Mouse (Mus musculus) layer of hippocampus, adult 9-11 months (tissue): ENCODE results near the gene 1700011L22Rik.
A peak's percentile ranks its signal among the peaks of the same experiment; 100 is the strongest.

ENCODE experiments used
- DNase-seq: peaks from one replicate; pipeline ENCODE4 v3.0.0; 2022

Gene 1700011L22Rik

DNA sequence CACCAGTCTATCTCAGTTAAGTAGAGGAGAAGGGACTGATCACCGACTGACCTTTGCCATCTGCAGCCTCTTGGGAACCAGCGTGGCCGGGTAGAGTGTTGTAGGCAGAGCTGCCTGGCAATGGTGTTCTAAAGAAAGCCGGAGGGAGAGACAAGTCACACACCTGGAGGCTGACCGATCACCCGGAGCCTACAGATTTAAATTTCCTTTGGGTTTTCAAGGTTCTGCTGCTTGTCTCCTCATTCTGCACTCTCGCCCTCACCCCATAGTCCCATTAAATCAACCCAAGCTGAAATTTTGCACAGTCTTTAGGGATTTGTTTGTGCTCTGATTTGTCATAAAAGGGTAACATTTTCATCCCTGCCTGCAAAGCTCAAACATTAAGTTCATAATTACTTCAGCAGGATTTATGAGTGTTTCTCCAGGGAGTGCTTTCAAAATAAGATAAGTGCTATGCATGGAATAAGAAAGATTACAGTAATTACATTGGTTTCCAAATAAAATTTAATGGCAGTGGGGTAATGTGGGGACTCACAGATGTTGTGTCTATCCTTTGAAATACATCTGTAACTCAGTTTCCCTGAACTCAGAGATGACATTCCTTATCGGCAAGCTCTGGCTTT lies 19.0 kb downstream of the 1700011L22Rik start:
- DNase-seq, result no peak

DNA sequence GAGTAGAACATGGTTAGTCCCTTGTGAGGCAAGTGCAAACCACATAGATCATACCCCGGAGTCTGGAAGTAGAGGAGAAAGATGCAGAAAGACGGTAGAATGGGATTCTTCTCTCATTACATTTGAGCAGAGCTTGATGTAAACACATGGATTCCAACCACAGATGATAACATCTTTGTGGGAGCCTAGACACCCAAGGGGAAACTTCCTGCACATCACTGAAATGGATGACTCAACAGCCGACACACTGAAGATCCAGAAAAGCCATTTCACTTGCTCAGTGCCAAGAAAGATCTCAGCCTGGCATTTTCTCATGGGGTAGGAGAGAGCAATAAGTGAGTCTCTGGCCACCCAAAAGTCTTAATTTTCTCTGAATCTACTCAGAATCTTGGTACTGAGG lies 20.5 kb downstream of the 1700011L22Rik start:
- no peak for DNase-seq

DNA sequence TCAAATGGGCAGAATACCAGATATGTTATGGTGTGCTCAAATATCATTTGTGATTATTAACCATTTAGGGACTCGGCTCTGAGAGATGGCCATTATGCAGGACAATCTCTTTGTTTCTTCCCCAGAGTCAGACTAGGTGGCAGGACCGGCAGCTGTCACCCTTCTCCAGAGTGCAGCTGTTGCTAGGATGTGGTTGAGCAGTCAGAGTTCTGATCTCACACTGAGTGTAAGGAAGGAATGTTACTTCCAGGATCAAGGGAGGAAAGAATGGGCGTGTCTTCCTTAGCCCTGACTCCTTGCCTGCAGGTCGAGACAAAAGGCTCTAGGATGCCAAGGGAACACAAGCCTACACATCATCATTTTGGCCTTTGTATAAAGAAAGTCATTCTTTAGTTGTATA lies 21.2 kb downstream of the 1700011L22Rik start:
- no peak for DNase-seq

DNA sequence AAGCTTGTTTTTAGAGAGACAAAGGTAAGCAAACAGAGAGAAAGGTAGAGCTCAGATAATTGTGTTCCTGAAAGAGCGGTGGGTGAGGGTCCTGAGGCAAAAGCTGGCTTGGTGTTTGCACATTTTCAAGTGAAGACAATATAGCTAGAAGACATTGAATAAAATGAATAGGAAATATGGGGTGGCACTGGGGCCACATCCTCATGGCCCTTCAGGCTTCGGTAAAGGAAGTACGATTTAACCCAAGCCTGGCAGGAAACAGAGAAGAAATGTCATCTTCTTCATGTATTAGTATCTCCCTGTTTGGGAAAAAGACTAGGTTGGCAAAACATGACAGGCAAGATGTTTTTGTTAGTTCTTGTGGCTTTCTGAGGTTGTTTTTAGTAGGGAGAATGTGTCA lies 22.3 kb downstream of the 1700011L22Rik start:
- DNase-seq, result no peak

DNA sequence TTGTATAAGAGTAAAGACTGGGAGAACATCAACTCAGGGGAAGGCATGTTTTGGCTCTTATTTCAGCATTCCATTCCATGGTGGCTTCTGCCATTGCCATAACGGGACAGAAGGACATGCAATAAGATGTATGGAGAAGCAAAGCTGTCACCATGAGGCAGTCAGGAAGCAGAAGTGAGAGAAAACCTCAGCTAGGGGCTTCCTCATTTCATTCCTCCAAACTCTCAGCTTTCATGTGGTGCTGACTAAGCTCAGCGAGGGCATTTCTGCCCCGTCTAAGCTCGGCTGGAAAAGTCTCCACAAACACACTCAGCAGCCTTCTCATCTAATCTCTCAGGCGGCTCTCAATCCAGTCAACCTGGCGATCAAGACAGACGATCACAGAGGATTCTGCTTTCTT lies 22.8 kb downstream of the 1700011L22Rik start:
- peak; percentile 33 for DNase-seq

DNA sequence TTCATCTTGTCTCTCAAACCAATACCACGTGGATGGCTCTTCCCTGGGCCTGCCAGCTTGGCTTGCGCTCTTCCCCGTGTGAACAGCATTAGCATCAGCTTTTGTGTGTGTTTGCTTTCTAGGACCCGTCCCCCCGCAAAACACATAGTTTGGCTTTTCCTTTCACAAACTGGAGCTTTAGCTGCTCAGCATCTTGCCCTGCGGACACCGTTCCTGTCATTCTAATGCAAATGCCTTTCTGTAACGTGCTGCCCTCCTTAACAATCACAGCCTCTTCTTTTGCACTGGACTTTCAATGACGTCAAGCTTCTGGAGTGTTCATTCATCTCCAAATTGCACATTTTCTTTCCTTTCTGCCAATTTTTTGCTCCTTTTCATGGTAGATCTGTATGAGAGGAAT lies 24.0 kb downstream of the 1700011L22Rik start:
- DNase-seq, result no peak

DNA sequence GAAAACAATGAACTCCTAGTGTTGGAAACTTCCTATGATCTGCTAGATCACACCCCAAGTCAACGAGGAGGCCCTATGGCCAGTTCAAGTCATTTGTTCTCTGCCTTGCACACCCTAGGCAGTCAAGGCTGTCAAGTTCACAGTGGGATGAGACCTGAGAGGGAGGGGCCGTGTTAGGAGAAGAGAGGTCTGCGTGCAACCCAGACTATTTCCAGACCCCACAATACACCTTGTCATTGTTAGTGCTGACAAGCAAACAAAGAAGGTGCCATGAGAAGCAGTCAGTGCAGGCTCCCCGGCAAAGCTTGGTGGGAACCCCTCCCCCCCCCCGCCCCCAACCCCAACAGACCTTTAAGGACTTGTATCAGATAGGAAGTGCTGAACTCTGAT lies 25.6 kb downstream of the 1700011L22Rik start:
- no peak for DNase-seq

DNA sequence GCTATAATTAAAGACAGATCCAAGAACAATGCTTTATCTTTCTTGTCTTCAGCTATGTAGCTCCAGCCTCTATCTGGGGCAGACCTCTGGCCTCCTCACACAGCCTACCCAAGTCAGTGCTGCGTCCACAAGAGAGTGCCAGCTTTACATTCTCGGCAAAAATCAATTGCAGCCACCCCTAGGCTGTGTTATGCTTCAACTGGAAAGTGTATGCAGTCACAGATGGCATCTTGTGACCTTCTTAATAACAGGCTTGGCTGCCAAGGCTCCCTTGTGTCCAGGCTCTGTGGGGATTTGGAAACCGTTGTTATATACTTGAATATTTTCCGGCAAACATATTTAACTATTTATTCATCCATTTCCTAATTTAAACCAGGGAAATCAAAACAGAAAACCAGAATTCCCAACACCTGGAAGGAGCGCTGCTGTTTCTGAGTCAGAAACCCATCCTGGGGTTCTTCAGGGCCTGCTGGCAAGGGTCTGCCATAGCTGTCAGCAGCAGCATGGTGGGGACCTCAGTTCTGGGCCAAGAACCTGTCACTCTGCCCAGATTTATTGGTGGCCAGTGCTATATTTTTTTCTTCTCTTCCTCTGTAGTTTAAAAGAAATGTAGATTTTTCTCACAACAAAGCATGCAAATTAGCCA lies 26.1 kb downstream of the 1700011L22Rik start:
- no peak for DNase-seq

DNA sequence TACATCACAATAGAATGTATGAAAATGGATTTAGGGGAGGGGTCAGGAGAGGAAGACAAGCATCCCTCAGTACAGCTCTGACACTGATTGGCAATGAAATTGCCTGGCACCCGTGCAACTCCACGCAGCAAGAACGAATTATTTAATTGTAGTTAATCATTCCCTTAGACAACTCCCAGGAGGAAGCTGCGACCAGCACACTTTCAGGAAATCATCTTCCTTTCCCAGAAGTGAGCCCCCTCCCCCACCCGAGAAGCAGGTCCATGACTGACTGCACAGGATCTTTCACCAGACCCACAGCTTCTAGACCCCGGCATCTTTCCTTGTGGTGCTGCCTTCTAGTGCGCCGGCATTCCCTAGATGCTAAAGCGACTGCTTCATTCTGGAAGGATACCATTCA lies 36.7 kb downstream of the 1700011L22Rik start:
- no peak for DNase-seq

DNA sequence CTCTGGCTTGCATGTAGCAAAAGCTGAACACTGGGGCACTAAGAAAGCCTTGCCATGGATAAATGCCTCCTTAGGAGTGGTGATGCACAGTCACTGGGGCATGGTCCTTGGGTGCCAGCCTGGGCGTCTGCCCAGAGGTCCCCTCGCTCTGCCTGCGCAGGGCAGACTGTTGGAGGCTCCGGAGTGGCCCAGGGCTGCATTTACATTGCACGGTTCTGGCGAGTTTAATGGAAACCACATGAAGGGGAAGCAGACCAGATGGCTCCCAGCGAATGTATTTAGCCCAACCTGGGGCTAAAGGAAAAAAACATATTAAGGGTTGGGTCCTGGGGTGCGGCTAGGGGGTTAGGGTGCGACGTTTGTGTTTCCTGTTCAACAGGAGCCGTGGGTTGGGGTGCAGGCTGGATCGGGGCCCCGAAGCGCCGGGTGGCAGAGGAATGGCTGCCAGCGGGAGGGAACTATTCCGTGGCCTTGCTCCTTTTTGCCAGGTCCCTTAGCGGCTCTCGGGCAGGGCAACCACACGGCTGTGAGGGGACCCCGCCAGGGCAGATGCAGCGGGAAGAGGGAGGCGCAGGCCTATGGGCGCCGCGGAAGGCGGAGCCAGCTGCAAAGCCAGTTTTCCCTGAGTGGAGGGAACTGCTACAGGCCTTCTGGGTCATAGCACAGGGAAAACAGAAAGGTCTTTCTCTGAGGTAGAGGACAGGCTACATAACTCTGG lies 38.6 kb downstream of the 1700011L22Rik start:
- no peak for DNase-seq

DNA sequence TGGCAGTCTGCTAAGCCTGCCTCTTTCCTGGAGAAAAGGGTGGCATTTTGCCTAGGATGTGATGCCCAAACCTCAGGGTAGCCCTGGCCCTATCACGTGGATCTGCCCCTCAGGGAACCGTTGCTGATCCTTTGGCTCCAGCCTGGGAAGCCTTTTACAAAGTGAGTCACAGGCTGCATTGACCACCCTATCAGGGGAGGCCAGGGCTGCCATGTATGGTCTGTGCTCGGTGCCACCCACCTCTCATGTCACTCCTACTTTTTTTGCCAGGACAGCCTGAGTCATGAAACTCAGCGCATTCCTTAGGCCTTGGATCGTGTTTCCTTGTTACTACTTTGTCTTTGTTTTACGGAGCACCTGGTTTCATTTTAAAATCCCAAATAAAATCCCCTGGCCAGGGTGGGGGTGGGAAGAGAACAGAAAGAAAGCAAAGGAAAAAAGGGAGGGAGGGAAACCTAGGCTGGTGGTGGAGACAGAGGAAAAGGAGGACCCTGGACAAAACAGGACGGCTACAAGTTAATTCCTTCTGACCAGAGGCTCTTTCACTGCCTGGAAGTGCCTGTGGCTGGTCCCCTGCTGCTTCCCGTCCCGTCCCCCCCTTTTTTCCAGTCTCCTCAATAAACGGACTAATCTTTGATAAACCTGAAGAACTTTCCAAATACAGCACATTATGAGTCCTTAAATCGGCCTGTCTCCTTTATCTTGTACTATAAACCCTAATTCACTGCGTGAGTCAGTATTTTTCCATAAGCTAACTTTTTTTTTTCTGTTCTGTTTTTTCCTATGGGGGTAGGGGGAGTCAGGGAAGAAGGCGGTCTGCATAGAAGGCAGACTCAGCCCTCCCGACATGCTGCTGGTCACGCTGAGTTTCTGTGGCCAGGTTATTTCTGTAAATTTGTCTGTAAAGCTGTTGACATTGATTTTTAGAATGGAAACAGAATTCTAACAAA lies 39.4 kb downstream of the 1700011L22Rik start:
- DNase-seq, result no peak

DNA sequence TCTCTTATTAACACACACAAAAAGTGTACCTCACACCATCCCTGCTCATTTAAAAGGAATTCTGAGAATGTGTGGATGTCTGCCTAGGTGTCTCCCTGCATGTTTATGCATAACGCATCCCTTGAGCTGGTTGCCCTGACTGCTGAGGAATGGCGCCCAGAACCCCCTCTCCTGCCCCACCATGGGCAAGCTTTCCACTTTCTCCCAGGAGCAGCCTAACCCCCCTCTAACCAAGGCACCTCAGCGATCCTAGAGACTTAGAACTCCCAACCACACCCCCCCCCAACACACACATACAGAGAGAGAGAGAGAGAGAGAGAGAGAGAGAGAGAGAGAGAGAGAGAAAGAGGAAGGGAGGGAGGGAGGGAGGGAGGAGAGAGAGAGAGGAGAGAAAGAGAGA lies 40.2 kb downstream of the 1700011L22Rik start:
- no peak for DNase-seq

DNA sequence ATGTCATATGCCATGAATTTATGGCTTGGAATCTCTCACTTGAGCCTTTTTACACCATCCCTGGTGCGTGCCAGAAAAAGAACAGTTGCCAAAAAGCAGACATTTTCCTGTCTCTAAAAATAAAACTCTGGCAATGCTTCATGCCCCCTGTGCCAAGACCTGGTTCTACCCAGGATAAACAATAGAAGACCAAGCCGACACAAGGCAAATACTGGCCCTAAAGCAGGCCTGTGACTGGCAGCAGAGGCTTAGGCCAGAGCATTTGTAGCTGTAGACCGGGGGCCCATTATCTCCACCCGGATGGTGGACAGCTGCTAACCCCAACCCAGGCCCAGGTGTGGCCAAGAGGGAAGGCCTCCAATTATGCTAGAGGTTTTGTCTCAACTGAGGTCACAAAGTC lies 41.5 kb downstream of the 1700011L22Rik start:
- no peak for DNase-seq

DNA sequence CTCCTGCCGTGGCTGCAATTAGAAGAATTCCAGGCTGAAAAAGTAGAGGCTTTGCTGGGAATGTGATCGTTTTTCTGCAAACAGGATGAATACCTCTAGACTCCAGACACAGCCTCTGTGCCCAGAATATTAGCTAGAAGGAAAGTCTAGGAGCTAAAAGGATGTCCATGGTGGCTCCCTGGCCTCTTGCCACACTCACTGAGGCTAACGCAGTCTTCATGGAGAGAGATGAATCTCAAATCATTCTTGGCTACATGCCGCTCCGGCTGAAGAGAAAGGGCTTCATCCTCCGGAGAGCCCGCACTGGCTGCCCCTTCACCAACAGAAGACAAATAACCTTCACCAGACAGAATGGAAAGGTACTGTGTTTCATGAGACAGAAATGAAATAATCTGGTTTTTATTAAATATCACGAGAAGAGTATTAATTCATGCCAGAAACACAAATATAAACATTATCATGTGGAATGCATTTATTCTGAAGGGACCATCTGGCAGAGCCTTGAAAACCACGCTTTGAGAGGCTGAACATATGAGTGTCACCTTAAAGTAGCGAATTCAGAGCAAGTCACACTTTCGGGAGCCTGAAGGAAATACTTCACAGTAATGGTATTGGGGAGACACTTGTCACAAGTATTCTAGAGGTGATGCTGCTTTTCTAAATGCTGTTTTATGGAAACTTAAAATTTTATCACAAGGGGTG lies 46.8 kb downstream of the 1700011L22Rik start:
- no peak for DNase-seq

DNA sequence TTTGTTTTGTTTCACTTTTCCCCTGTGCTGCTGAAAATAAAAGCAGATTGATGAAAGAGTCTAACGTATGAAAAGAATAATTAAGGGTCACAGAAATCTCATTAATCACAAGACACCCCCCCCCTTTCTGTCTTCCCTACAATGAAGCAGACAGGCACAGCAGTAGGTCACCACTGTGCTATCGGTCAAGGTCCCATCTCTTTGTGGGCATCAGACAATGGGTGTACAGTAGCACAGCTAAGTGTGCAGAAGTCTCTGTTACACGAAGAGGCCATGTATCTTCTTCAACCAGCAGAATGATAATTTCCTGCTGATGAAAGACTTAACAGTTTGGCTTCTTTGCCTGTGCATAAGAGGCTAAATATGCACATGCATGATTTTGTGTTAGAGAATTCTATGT lies 49.7 kb downstream of the 1700011L22Rik start:
- DNase-seq, result no peak

DNA sequence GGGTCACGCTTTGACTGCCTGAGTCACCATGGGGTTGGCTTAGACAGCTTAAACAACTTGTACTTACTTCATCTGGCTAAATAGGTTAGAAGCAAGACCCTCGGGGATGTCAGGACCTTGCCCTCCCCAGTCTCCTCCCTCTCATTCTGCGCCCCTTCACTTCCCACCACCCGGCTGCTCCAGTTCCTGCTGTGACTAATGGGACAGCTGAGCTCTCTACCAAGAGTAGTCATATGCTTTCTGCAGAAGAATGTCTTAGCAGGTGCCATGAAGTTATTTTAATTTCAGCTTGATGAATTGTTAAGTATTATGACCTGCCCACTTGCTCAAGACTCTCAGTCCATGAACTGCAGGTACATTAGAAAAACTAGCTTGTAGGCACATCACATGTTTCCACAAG lies 51.9 kb downstream of the 1700011L22Rik start:
- DNase-seq, result no peak

DNA sequence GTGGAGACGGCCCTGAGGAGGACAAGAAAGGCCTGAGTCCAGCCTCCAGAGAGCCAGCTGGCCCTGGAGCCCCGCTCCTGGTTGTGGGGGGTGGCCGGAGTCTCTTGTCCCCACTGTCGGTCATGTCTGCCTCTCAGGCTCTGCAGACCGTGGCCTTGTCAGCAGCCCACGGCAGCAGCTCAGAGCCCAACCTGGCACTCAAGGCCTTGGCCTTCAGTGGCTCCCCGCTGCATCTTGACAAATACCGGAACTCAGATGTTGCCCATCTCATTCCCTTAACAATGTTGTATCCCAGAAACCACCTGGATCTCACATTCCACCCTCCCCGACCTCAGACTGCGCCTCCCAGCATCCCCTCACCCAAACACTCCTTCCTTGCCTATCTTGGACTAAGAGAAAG lies 58.3 kb downstream of the 1700011L22Rik start:
- no peak for DNase-seq

DNA sequence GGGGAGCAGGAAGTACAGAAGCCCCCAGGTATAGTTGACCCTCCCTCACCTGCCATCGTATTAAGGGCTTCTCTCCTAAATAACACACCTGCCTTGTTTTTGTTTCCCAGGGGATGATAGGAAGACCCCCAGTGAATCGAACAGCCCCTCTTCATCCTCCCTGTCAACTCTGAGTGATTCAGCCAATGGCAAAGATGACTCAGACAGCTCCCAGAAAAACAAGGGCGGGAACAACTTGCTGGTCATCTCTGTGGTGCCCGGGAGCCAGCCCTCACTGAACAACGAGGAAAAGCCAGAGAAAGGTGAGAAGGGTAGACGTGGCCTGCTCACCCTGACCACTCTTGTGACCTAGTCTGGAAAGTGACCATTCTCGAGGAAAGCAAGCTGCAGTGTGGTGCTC lies 62.9 kb downstream of the 1700011L22Rik start:
- no peak for DNase-seq

DNA sequence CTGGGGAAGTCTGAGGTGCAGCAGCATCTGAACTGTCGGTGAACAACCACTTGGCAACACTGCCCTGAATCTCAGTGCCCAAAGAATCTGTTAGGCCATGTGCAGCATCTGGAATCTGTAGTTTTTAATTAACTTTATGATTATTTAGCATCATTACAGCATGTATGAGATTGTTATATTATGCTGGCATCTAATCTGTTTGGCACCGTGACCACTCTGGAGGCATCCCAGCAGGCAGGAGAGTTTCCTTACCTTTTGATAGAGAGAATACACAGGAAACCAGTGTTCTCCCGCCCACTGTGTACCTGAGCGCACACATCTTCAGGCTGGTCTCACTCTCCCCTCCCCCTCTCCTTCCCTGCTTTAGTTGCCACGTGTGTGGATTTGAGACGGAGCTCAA lies 68.7 kb downstream of the 1700011L22Rik start:
- DNase-seq, result peak; percentile 54

DNA sequence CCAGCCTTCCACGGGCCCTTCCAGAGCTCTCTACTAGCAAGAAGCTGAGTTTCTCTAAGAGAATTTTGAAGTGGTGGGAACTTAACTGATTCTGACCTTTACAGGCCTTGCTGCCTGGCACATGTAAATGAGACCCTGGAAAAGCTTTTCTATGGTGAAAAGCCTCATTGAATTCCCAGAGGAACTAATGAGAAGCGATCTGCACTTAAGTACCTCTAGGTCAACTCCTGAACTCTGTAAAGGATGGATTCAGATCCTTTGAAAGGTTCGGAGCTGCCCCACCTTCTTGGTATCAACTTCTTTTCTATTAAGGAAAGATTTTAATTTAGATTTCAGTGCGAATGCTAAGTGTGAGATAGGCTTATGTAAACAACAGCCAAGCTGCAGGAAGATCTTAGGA lies 72.4 kb downstream of the 1700011L22Rik start:
- DNase-seq, result no peak

DNA sequence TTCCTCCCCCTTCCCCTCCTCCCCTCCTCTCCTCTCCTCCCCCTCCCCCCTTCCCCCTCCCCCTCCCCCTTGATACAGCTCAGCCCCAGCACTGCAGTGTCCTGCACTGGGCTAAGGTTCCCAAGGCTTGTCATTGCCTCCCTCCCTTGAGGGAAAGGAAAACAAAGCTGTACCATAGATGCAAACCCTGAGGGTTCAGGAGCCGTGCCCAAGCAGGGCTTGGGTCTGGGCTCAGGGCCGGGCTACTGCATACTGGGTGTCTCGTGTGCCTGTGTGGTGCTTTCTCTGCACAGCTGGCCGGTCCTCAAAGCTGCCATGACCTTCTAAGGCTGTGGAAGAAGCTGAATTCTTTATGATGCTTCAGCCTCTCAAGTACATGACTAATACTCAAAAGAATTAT lies 74.8 kb downstream of the 1700011L22Rik start:
- no peak for DNase-seq

DNA sequence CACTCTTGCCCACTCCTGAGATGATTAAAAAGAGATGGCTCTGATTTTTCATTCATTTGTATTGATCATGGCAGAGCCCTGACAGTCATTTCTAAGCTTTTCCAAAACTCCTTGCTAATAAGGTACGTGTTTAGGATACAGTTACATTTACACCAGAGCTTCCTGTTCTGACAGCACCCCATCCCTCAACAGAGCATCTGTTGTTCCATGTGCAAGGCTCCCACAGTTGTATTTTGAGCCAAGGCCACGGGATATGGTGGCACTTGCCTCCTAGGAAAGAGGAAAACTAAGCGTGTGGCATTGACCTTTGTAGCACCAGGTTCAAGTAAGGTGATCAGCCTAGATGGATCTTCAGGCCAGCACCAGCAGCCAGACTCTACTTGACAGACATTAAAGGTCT lies 83.1 kb downstream of the 1700011L22Rik start:
- no peak for DNase-seq

DNA sequence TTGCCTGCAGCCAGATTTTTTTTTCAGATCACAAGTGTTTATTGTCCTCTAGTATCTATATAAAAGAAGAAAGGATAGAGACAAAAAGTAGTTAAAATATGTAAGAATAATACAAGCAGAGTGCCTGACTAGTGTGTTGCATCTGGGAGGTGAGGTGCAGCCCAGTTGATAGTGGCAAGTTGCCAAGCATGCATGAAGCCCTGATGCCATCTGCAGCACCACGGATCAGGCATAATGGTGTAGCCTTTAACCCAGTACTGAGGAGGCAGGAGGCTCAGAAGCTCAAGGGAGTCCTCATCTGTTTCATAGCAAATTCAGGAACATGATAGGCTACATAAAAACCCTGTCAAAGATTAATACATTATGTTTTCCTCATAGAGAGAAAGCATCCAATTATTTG lies 84.0 kb downstream of the 1700011L22Rik start:
- no peak for DNase-seq
